ENCODE assay signal across 11 mouse cellular contexts in the genomic region with DNA sequence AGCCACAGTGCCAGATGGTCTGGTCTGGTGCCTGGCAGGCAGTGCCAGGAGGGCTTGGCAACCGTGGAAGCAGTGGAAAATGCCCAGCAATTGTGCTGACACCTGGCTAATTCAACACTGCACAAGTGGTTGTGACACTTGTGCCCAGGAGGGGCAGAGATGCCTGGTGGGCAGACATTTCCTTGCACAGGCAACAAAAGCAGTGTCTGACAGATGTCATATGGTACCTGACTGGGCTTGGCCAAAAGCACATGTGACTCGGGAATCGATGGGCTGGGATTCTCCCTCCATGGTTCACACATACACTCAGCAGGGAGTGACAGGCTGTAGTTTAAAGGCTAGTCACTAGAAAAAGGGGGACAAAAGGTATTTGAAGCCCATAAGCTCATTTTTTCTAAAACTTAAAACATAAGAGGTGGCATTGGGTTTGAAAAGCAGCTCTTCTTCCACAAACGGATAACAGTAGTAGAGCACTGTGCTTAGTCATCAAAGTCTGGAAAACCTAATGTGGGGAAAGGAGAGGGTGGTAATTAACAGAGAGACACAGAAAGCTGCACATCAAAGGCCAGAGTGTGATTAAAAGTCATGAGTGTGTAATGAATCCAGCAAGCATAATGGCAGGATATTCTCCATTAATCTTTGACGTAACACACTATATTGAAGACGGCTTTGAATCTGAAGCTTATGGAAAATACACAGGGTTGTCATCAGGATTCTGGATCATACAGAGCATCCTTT.
DNase-seq lines count a peak whose midpoint lies in the region; ATAC-seq lines count a peak whose summit lies in the region.
"Had no signal": no experiment of that assay in that cellular context is flagged by ENCODE, and none has a peak within 500 bp of the region (broad histone marks: within the 10 kb centered on the region; RNA-seq: fewer than 3 reads in every experiment).

No protein-coding gene starts in this region.

- DNase-seq in layer of hippocampus, adult 11-12 months (ENCODE audit: low spot score) = peak; percentile 6
- DNase-seq in layer of hippocampus, adult 9-10 months (ENCODE audit: low spot score) = no peak
- DNase-seq in cerebellum, adult 9-11 months = peak; percentile 94
- peak; percentile 53 for DNase-seq in hindbrain, embryonic 14.5 days (ENCODE audit: low spot score)
- DNase-seq in left cerebral cortex, postnatal 36 days (ENCODE audit: low spot score in 2 of 2) = no peak
- DNase-seq in right cerebral cortex, postnatal 14 days = no peak
- DNase-seq: kidney, postnatal 14 days had no signal

- H3K4me3 ChIP-seq in hindbrain, embryonic 14.5 days (replicated peaks; ENCODE audit: low read length) = no peak overlapping the region
- H3K4me3 ChIP-seq in midbrain, embryonic 16.5 days (ENCODE audit: low read depth, low read length) = no peak overlapping the region
- H3K4me3 ChIP-seq: megakaryocyte, embryonic 14.5 days had no signal

- peaks cover 6% of the 10 kb centered on the region; the same call in 1 of the 2 replicates for H3K4me1 ChIP-seq in hindbrain, embryonic 14.5 days (replicated peaks; ENCODE audit: control insufficient read depth, insufficient read depth, low read length)
- H3K4me1 ChIP-seq in midbrain, embryonic 16.5 days (ENCODE audit: control insufficient read depth, insufficient read depth, low read length) = no peaks in the 10 kb centered on the region
- H3K4me1 ChIP-seq: megakaryocyte, embryonic 14.5 days had no signal

- intact Hi-C loops in left cerebral cortex, postnatal 36 days (cut with DNase I) = no loop called here

- no peaks in the 10 kb centered on the region for H3K27me3 ChIP-seq in hindbrain, embryonic 14.5 days (ENCODE audit: control insufficient read depth, insufficient read depth, low read length)
- no peaks in the 10 kb centered on the region for H3K27me3 ChIP-seq in midbrain, embryonic 16.5 days (ENCODE audit: control insufficient read depth, insufficient read depth, low read depth, low read length)
- H3K27me3 ChIP-seq: megakaryocyte, embryonic 14.5 days had no signal

- peak; percentile 92 for ATAC-seq in hindbrain, embryonic 14.5 days (ENCODE audit: low FRiP score)
- ATAC-seq in midbrain, embryonic 16.5 days = peak; percentile 92
- no peak for ATAC-seq in megakaryocyte, adult 5-6 weeks (ENCODE audit: poor library complexity, severe bottlenecking)

- no peaks in the 10 kb centered on the region for H3K9me3 ChIP-seq in hindbrain, embryonic 14.5 days (ENCODE audit: control insufficient read depth, low read length)
- no peaks in the 10 kb centered on the region for H3K9me3 ChIP-seq in midbrain, embryonic 16.5 days (replicated peaks; ENCODE audit: control insufficient read depth, low read length, poor library complexity, severe bottlenecking)

- H3K27ac ChIP-seq in hindbrain, embryonic 14.5 days = peak overlapping the region; percentile 54; the same call in 1 of the 2 replicates
- peak overlapping the region; percentile 54; the same call in 1 of the 2 replicates for H3K27ac ChIP-seq in midbrain, embryonic 16.5 days (ENCODE audit: low read length)

- 27% methylated on average over 6 of the region's 6 CpGs for WGBS in hindbrain, embryonic 14.5 days
- 15% methylated on average over 6 of the region's 6 CpGs for WGBS in midbrain, embryonic 16.5 days

- H3K4me2 ChIP-seq in hindbrain, embryonic 14.5 days (replicated peaks) = no peak overlapping the region; the same call in 1 of the 2 replicates
- H3K4me2 ChIP-seq in midbrain, embryonic 16.5 days (ENCODE audit: low read length) = peak overlapping the region; percentile 25
- H3K4me2 ChIP-seq: liver, embryonic 11.5 days had no signal

- H3K9ac ChIP-seq in hindbrain, embryonic 14.5 days = no peak overlapping the region
- 0 out of 2 replicates have a peak overlapping the region, but pooled peaks have one; percentile 11 for H3K9ac ChIP-seq in midbrain, embryonic 16.5 days (ENCODE audit: low read depth, low read length)

- no peaks in the 10 kb centered on the region for H3K36me3 ChIP-seq in hindbrain, embryonic 14.5 days (replicated peaks; ENCODE audit: control insufficient read depth, insufficient read depth)
- no peaks in the 10 kb centered on the region for H3K36me3 ChIP-seq in midbrain, embryonic 16.5 days (ENCODE audit: control insufficient read depth, insufficient read depth, low read length)

Comparison
In these comparisons a context has a peak if more than half of its experiments do, and no peak if none do; other contexts are left out.
1. DNase-seq: peak in layer of hippocampus, adult 11-12 months (single experiment), cerebellum, adult 9-11 months (single experiment) and hindbrain, embryonic 14.5 days (single experiment); none in layer of hippocampus, adult 9-10 months (single experiment), left cerebral cortex, postnatal 36 days (0 of 2) and right cerebral cortex, postnatal 14 days (single experiment).